Mouse (Mus musculus): ENCODE results near the gene Prmt7.

Prmt7 gene

DNA sequence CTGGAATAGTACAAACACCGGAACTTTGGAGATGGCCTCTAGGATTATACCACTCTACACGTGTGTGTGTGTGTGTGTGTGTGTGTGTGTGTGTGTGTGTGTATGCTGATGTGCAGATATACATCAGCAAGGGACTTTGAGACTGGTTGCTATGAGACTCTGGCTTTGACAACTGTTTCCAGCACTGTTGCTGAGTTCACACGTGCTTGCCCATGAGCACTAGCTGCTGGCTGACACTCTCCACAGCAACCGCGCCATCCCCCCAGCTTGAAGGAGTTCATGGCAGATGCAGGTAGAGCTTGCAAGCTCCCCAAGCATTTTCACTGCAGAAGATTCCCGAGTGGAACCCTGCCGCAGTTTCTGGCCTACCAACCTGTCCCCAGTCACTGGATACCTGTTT lies 78.7 kb downstream of the Prmt7 start:
- no peak for DNase-seq (ENCODE audit: low read depth)

DNA sequence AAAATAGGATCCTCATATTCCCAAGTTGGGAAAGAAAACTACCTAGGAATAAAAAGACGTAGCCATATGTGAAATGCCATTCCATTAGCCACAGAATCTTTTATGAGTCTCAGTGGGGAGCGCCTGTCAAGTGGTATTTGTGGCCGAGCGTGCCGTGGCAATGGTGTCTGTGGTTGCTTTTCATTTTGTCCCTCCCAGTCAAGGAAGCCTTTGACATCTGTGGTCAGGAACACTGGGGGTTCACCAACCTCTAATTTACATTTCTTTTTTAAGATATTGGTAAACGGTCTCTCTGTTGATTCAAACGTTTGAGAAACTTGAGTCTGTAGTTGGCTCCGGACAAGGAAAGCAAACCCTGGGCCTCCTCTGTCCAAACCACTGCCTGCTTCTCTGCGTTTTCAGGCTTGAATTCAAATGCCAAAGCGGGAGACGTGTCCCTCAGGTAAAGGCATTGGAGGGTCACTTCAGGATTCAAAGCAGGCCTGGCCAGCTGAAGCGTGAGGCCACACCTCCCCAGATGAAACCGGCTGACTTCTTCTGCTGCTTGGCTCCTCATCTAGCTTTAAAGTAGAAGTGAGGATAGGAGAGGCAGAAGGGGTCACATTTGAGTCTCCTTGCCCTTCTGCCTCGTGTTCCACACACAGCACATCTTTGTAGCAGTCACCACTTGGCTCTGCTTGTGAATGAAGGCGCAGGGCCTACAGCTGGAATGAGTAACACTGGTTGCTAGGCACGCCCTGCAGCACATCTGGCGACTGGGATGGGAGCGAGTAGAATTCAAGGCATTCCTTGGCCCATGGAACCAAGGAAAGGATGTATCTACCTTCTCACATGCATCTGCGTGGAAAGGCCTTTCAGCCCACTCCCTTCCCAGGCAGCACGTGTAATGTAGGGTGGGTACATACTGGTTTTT lies 82.0 kb downstream of the Prmt7 start:
- no peak for DNase-seq (ENCODE audit: low read depth)

DNA sequence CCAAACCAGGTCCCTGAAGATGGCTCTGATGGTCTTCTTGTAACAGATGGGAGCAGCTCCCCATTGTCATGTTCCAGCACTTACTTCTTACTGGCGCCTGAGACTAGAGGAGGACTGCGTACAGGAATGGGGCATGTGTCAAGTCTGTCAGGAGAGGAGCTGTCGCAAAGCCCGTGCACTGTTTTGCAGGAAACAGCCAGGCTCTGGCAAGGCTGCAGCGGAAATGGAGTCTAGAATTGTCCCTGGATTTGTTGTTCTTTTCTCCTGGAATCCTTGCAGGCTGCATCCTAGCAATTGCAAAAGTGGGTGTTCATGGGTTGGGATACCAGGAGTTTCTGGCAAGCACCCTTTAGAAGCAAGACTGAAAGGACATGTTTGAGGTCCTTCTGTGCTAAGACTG lies 87.5 kb downstream of the Prmt7 start:
- no peak for DNase-seq (ENCODE audit: low read depth)

GRCm38 (mm10) chr8:106298846-106299245 lies 88.1 kb downstream of the Prmt7 start:
- DNase-seq (ENCODE audit: low read depth): no peak

- no peak for DNase-seq (ENCODE audit: low read depth)
These were observed 89.0 kb downstream of the Prmt7 start for GRCm38 (mm10) chr8:106299686-106300085.

GRCm38 (mm10) chr8:106300739-106301715 lies 90.3 kb downstream of the Prmt7 start:
- no peak for DNase-seq (ENCODE audit: low read depth)

Data from induced T-regulatory cell, adult 2 months (primary cell).